Mouse (Mus musculus) ES-Bruce4 (cell line): Measurements from ENCODE around the gene Adamts18.

Experiments used
- CTCF ChIP-seq: IDR thresholded peaks from one replicate; pipeline ENCODE4 v1.8.1; 2011; ENCODE audit warnings: low read depth, low read length
- POLR2A ChIP-seq: IDR thresholded peaks from one replicate; pipeline ENCODE4 v1.8.1; 2011; ENCODE audit warnings: low read length; ENCODE audit not compliant: insufficient read depth

DNA sequence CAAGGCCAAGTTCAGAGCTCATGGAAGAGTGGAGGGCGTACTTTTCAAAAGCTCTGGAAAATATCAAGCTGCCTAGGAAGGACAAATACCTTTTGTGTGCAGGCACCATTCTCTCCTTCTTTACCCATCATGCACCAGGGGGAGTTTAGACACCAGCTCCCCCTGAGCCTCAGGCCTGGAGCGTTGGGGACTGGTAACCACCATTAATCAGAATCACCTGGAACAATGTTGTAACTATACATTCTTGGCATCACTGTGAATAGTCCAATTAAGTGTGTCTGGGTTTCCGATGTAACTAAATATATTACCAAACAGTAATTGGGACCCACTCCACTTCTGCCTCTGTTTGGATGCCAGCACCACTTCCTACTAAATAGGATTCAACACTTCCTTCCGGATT, 5.2 kb upstream of the Adamts18 start:
- no peak for TF ChIP-seq POLR2A
- no peak for TF ChIP-seq CTCF
